Mouse (Mus musculus) spleen, adult 18-20 months (tissue): ENCODE data around the gene Recql.
A peak's percentile ranks its signal among the peaks of the same experiment; 100 is the strongest.

Experiments used
- DNase-seq, 2 experiments: peaks; one replicate each; pipeline ENCODE4 v3.0.0; 2022; ENCODE audit warnings: mixed read lengths in 2 of 2

The Recql gene

DNA sequence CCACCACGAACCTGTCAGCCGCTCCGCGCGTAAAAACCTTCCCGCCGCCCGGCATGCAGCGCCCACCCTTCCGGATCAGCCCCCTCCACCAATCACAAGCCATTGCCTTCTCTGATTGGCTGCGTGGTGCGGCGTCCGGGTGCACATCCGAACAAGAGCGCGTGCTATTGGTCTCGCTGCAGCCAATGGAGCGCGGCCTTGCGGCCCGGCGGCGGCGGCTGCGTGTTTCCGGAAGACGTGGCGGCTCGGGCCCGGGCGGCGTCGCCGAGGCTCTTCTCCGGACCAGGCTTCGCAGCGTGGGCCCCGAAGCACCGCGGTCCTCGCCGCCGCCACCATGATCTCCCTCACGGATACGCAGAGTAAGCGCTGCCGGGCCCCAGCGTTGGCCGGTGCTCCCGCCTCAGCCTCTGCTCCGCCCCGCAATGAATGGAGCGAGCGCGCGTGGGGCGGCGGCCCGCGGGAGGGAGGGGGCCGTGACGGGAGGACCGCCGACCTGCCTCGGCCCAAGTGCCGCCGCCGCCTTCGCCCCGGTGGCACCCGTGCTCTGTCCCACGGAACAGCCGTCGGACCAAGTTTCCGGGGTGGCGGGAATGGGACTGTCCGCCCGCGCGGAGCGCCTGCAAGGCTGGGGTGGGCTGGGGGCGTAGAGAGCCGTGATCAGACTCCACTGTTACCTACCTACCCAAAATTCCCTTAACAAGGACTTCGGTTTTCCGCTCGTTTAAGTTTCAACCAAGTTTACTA is at the start of gene Recql, which contains the start of gene Golt1b:
Gene Recql (minus strand): TSS at position 77 of the 744 bp plus-strand sequence.
Gene Golt1b (plus strand): TSS at position 211 of the 744 bp plus-strand sequence.
- peak; percentile 94 to 95 for DNase-seq

DNA sequence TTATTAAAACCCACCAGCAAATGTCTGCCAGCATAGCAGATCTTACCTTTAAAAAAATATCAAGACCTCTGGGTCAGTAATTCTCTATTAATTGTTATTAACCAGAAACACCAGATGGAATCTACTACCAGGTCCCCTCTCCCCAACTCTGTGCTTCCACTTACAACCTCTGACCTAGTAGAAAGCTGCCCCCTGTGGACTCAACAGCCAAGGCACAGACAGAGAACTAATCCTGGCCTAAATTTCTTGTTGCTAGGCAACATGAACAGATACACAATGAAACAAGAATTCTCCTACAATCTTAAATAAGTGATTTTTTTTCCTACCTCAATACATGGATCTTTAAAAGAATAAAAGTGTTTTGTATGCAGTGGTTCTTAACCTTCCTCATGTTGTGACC is 42.2 kb upstream of the Recql start:
- DNase-seq: no peak

DNA sequence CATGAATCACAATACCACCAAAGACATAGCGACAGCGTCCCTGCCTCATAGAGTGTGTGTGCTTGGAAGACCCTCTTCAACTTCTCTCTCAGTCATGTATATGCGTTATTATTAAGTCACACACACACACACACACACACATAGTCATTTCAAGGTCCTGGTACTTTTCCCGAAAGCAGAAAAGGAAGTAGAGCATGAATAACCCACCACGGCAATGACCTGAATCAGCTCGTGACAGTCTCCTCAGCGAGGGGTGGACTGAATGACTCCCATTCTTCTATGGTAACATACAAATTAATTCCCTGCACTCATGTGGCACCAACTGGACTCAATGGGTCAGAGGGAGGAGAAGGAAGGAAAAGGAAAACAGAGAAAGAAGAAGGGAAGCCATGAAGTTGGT is 38.1 kb upstream of the Recql start:
- DNase-seq: no peak

DNA sequence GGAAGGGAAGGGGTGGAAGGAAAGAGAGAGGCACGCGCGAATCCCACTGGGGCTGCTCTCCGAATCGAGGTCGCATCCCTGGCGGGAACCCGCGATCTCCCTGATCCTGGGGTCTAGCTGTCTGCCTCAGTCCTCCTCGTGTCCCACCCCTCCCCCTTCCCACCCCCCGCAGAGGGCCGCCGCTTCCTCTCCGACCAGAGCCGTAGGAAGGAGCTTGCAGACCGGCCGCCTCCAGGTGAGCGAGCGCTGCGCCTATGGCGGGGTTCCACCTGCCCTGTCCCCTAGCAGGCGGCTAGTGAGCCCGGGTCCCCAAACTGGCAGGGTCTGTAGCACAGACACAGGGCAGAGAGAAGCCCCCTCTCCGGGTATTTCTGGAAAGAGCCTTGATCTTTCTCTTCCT is 27.7 kb upstream of the Recql start:
- no peak for DNase-seq

DNA sequence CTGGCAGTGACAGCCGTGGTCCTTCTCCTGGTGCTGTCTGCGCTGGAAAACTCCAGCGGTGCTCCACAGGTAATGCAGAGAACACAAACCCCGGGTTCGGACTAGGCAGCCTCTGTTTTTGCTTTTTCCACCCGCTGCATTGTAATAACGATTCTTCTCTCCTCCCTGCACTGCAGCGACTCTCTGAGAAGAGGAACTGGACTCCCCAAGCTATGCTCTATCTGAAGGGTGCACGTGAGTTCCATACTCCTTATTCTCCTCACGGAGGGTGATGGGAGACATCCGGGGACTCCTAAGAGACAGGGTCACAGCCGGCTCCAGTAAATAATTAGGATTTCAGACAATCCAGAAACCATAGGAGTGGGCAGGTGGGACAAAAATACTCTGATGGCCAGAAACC is 27.0 kb upstream of the Recql start:
- DNase-seq: no peak

DNA sequence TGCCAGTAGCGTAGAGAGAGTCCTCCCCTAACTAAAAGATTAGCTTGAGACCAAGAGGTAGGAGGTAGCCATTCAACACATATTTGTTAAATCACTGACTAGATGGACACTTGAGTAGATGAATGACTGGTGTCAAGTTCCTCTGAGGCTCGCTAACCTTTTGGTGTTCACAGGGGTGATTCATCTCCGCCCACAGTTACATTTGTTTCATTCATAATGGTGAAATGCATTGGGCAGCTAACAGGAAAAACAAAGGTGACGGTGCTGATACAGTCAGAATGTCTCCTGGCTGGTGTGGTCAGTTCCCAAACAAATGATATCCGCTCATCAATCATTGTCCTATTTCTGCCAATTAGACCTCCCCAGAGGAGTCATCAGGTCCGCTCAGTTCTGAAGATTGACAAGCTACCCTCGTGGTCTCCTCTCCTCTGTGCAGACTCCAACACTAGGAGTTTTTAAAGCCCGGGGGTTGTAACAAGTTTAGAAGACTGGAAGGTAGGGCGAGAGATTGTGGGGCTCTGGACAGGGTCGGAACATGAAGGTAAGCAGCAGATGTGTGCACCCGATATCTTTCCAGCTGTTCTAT is 26.1 kb upstream of the Recql start, which contains the start of gene Spx:
Gene Spx (plus strand): TSS at position 536 of the 586 bp plus-strand sequence.
- DNase-seq: no peak

DNA sequence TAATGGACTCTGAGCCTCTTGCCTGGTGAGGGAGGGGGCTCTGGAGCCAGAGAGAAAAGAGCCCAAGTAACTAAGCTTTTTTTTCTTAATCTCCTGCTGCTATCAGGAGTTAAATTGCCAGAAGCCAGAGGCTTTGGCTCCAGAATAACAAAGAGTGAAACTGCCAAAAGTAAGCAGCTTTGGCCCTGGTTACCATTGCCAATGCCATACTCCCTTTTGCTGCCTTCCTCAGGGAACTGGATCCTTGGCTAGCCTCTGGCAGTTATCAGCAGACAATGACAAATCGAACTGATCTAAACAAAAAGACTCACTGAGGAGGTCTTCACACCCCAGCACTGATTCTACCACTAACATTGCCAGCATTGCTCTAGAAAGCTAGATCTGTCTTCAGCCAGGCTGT is 24.3 kb upstream of the Recql start:
- no peak for DNase-seq

DNA sequence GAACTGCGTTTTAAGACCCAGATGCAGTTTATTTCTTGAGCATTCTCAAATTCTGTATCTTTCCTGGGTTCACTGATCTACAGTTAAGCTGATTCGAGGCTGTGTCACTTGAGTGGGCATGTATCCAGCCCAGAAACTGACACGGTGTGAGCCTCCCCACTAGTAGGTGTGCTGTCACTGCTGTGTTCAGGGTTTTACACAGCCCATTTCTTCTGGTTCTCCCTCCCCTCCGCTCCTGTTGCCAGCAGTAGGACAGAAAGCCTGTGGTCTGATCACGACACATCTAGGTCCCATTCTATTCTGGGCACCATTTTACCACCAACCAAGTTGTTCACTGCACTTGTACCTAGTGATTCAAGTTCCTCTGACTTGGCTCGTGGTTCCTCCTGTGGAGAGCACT is 8.9 kb upstream of the Recql start:
- no peak for DNase-seq

DNA sequence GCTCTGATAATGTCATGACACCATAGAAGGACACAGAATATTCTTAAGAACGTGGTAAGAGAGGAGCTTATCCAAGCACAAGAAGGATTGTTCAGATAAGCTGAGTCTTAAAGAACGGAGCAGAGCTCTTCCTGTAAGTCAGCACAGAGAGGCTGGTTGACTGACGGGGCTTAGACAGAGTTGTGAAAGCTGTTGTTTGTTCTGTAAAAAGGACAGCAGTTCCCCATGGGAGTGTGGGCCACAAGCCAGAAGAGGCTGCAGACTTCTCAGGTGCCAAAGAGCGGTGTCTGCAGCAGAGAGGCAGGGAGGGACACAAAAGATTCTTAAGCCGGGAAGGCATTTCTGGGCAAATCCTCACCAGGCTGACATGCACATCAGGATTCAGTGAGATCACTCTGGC is 7.8 kb upstream of the Recql start:
- no peak for DNase-seq

DNA sequence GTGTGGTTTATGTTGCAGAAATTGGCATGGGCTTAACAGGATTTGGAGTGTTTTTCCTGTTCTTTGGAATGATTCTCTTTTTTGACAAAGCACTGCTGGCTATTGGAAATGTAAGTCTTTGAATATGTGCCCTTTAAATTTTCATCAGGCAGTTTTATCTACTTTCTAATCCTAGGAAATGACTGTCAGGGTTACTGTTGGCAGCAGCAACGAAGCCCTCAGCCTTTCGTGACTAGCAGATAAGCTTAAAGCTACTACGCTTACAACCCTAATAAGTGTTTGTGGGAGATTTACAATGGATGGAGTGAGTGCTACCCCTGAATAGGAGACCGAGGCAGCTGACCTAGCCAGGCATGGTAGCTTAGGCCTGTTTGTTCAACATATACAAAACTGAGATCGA is 5.4 kb upstream of the Recql start:
- DNase-seq: no peak

DNA sequence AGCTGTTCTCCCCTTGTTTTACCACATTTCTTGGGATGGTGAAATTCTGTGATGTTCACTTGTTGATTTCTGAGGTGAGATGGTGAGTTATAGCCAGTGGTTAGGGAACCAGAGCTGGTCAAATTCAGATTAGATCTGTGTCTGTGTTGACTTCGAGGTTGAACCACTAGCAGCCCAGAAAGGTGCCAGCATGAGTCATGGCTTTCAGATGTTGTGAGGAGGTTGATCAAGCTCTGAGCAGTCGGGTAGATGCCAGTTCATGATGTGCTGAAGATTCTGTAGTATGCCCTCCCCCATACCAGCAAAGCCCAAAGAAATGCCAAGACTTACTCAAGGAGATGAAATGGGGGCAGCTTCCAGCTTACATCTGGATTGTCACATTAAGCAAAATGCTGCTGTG is 2.2 kb upstream of the Recql start:
- no peak for DNase-seq

DNA sequence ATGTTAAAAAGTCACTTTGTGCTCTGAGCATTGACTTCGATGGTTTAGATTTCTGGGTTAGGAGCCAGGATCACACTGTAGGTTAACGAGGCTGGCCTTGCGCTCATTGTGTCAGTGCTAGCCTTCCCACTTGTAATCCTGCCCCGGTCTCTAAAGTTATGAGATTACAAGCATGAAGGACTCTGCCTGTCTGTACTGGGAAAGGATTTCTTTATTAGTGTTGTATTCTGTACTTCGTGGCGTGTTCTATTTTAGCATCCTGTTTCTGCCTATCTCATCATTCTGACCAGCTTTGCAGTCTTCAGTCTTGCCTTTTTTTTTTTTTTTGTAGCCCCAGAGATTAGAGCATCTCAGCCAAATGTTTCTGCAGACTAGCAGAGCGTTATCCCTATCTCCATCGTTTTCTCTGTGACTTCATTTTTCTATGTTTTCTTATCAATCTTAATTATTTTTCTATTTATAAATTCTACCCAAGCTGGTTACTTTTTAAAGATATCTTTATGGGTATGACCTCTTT is 926 bp upstream of the Recql start:
- DNase-seq: no peak

DNA sequence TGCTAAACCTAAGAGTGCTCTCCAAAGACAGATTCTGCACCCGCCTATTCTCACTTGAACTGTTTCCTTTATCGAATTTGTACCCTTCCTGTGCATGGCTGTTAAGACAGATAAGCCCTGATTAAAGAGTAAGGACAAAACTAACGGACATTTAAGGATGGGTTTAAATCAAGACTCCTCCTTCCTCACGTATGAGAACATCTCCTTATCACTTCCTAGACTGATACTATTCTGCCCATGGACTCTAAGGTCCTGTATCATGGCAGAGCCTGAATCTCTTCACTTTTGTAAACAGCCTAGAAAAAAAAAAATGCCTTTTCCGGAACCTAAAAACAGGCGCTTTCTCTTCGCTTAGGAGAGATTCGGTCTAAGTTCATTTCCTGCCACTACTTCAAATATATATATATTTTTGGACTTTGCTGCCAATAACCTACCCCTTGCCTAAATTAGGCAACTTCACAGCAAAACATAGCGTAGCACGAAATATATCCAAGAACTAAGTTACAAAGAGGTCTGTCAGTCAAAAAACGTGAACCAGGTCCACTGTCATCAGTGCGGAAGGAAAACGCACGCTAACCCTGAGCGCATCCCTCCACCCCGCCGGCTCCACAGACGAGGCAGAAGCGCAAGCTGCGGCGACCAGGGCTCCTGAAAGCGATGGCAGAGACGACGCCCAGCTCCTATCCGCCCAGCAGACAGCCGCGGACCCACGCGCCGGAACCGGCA is 439 bp downstream of the Recql start:
- DNase-seq: no peak

DNA sequence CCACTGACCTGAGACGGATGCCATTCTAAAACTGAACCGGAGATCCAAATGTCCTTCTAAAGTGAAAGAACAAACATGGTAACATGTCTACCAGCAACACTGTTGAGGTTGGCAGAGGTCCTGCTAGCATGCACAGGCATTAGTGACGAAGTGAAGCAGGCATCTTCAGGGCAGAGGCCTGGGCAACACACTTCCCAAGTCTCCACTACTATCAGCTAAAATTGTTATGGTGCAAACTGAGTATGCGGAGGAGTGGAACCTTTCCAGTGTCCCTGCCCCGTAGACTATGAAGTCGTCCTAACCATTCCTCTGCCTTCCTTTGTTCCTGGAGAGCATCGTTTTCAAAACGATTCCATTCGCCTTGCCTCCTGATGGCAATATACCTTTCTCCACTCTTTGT is 2.4 kb downstream of the Recql start:
- DNase-seq: no peak

DNA sequence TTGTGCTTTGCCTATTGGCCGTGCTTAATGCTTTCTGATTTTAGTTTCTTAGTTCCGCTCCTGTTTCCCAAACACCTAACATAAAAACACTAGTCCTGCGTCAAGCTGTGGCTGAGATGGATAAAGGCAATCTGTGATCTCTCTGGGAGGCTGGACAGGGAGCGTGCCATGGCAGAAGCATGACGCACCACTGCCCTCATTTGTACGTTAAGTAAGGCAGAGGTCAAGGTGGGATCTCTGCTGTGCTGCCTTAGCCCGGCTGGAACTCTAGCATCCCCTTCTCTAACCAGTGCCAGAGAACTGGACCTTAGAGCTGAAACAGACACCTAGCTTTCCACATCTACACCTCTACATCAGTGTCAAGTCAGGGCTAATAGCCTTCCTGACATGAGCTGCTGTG is 5.3 kb downstream of the Recql start:
- no peak for DNase-seq

DNA sequence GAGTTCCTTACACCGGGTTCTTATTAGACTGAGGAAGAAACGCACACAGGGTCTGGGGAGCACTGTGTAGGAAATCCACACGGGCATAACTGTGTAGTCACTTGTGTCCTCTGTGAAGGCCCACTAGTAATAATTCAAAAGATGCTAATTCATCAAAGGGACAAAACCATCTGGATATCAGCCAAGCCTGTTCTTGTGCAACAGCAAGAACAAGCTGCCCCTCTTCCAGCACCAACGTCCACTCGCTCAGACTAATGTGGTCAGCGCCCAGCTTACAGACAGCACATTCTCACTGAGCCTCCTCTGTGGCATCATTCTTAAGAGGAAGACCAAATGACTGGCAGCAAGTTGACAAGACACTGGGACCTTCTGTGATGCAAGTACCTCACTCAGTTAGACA is 6.9 kb downstream of the Recql start:
- DNase-seq: no peak

DNA sequence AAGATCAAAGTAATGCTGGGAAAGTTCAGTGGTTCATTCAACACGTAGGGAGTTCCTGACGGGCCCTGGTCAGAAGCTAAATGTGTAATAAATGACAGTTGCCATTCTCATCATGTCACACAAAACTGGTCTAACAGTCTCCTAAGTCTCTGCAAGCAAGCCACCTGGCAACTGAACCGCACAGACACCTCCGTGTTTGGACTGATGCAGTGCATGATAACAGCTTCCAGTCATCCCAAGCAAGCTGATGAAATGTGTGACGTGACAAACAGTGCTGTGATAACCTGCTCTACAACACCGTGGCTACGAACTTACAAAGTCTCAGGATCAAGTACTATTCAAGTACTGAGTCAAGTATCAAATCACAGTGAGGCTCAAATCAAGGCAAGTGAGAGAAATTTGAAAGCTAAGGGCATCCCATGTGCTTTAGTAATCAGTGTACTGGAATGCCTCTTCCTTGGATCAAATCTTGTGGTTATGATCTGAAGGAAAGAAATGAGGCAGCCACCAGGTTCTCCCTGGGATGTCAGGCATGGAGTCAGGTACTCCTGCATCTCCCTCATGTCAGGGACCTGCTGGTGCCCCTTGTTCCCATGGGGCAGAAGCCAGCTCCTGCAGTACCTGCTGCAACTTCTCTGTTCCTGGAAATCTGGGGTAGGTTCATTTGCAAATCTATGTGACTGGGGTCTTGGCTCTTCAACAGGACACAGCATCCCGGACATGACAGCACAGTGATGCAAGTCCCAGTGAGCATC is 8.1 kb downstream of the Recql start:
- DNase-seq: no peak

DNA sequence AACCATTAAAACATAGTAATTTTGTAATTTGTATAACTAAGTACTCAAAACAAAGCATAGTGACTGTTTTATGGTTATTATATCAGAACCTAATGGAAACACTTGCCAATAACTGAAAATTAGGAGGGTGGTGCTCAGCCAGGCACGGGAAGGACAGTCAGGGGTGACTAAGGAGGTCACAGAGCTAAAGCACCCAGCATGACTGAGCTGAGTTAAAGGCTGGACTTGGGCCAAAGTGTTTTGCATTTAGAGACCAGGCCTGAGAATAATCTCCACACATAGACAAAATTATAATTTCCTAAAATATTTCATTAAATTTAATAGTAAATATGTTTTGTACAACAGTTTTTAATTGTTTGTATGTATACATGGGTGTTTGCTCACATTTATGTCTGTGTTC is 9.8 kb downstream of the Recql start:
- no peak for DNase-seq

DNA sequence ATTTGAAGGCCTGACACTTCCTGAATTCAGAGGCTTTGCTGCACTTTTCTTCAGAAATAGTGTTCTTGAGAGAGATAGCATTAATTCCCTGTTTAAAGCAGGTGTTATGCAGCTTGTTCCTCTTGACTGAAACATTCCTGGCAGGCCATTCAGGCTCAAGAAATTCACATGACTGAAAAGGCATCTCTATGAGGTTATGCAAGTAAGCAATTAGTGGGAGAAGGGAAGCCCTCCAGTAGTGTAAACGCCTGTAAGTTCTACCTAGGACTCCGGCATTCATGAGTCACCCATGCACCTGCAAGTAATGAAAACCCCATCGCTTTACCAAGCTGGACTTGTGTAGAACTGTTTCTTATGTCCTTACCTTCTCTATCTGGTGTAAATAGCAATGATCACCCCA is 17.3 kb downstream of the Recql start:
- DNase-seq: no peak

DNA sequence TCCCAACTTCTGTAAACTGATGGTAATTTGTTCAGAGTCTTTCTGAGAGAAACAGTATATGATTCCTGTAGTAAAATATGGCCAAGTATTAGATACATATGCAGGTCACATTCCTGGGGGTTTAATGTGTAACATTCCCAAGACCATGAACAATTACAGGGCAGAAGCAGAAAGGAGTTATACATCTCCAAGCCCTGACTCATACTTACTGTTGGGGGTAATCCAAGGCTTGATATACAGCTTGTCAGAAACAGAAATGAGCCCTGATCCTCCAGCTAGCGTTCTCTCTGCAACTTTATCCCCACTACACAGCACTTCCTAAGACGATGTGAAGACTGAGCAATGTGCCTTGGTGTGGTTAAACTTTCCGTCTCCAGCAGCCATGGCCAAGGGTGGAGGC is 19.3 kb downstream of the Recql start:
- DNase-seq: no peak

DNA sequence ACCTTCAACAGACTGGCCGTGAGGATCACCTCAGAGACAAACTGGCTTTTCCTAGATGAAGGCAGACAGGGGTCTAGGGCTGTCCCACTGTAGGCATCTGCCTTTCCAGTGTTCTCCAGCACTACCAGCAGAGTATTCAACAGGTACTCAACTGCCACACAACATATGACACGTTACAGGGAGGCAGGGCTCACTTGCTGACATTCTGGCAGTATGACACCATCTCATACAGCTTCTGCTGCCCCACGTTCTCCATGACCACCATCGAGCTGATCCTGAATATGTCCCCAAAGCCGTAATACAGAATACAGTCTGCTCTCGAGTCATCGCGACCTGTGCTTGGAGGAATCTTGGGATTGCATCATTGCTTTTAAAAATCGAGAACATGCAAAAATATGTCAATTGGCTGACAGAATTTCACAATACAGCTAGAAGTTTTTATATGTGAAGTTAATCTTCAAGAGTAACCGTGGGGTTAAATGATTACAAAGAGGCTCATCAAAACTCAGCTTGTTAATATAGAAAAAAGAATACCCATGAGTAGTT is 20.3 kb downstream of the Recql start:
- DNase-seq: no peak

DNA sequence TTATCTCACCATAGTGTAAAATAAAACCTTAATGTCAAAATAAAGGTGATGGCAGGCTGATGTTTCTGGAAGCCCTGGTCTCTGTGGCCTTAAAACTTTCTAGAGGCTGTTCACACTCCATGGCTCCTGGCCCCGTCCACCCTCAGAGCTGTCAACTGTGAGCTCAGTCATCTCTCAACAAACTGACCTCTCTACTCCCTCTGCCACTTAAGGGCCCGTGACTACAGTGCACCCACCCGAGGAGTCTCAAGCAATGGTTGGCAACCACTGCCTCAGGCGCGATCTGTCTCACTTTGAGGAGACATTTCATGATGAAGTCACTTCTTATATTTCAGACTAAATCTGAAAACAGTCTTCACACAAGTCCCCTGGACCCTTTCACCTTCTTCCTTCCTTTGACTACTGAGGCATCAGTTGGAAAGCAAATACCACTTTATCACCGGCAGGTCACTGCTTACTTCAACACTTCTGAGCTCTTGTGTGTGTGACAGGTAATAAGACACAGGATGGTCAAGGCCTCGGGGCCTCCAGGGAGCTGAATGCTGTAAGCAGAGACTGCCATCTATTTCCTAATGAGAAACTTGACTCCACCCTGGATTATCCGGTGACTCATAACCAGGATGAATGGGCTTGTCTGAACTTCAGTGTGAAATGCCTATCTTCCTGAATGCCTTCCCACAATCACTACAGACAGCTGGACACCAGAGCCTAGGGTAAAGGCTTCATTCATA is 21.0 kb downstream of the Recql start:
- no peak for DNase-seq
